Mouse (Mus musculus): ENCODE measurements around the gene Tmem88.

Tmem88 gene

GRCm38 (mm10) chr11:69364376-69364775 lies 33.7 kb downstream of the Tmem88 start:
- DNase-seq (ENCODE audit: extremely low spot score), result no peak

DNA sequence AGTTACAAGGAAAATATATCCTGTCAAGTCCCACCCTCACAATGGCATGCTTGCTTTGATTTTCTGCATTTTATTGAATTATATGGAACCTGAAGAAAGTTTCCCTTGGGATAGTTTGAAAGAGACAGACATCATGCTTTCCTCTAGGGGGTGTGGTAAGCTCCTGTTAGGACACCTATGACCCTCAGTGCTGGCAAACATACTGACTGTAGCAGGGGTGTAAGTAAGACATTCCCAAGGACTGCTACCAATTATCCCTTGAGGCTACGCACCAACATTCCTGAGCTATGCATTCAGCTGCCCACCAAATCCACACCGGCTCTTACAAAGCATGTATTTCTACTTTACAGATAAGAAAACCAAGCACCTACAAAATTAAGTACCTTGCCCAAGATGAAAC lies 35.6 kb downstream of the Tmem88 start:
- no peak for DNase-seq (ENCODE audit: extremely low spot score)

DNA sequence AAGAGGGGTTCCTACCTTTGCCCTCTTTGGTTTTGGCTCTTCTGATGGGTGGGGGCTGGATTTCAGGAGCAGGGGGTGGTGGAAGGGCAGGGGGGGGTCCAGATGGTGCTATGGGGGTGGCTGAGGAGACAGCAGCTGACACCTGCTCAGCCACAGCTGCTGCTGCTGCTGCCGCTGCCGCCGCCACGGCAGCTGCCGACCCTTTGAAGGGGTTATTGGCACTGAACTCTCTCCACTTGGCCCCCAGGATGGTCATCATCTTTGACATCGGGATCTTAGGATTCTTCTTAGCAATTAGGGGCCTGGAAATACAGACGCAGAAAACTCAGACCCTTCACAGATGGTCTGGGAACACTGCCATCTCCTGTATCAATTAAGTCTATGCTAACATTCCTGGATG lies 36.0 kb downstream of the Tmem88 start:
- no peak for DNase-seq (ENCODE audit: extremely low spot score)

DNA sequence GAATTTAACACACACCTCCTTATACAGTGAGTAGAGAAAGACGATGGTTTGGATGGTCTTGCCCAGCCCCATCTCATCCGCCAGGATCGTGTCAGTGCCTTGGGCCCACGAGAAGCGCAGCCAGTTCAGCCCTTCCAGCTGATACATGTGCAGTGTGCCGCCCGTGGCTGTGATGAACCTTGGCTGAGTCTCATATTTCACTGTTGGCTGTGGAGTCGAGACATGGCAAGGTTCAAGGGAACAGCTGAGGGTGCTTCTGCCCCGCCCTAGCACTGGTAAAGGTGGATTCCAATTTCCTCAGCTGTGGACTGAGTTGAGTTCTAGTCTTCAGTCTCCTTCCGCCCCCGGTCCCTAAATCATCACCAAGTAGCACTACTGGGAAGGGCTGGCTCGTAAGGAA lies 40.3 kb downstream of the Tmem88 start:
- DNase-seq (ENCODE audit: extremely low spot score), result no peak

DNA sequence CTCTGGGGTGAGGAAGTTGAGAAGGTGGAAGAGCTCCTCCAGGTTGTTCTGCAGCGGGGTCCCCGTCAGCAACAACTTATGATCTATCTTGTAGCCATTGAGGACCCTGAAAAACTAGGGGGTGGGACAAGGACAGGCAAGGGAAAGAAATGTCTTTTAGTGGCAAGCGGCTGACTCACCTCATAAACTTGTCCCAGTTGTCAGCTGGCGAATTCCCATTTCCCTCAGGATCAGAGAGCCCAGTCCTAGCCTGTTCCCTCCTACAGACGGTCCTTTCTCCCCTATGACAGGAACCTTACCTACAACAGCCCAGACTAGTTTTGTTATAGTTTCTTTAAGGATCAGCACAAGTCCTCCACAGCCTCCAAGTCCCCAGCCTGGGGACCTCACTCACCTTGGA lies 41.5 kb downstream of the Tmem88 start:
- no peak for DNase-seq (ENCODE audit: extremely low spot score)
